Mouse (Mus musculus) B cell, adult 67 days (primary cell): ENCODE results near the gene Slc25a41. TPM values are rescaled to one million over a fixed set of nuclear protein-coding genes. Genes with fewer than 3 reads are reported as not detected.

Source experiments
- total RNA-seq, 2 experiments: library from RNA; stranded (reverse); gene quantifications; 4 replicates each; pipeline ENCODE4 v1.2.4; 2023

The Slc25a41 gene
- total RNA-seq = not detected

DNA sequence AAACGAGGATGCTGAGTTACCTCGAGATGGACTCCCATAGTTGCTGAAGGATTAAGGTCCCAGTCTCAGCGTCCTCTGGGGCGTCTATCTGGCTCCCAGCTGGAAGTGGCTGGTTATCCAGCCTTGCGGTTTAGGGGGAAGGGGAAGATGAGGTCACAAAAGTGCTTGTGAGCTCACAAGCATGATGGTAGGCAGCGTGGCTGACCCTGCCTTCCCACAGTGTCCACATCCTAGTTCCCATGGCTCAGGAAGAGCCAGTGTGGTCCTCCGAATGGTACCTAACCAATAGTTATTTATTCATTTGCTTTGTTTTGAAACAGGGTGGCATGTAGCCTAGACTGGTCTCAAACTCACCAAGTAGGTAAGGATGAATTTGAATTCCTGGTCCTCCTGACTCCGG is at the start of gene Slc25a41:
TSS of gene Slc25a41 (minus strand) at position 101 of the 400 bp plus-strand sequence.

DNA sequence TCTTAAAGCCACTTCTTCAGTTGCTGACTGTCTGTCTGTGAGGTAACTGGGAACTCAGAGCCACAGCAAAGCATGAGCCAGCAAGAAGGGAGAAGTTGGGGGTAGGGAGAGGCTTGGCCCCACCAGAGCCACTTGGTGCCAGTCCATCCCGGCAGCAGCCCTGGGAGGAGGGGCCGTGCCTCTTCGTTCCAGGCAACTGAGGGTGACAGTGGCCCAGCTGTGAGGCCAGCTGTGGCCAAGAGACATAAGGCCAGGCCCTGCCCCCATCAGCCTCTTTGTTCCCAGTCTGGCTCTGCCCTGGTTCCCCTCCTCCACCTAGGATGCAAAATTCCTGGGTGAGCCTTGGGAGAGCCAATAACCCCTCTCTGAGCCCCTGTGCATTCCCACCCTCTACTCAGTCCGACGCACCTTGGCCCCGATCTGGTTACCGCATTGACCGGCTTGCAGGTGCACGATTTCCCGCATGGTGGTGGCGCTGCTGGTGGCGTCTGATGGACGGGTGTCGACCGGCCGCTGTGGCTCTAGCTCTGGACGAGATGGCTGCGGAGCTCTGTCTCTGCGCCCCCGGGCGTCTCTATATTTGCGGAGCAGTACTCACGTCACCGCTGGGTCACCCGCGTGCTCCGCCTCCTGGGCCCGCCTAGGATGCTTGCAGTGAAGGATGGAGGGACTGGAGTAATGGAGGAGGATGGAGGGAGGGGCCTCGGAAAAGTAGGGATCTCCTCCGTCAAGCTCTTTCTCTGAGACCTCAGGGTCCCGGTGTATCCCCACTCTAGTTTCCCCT is 45.8 kb upstream of the Slc25a41 start, which contains the start of gene Tubb4a:
TSS of gene Tubb4a (minus strand) at position 734 of the 784 bp plus-strand sequence.

DNA sequence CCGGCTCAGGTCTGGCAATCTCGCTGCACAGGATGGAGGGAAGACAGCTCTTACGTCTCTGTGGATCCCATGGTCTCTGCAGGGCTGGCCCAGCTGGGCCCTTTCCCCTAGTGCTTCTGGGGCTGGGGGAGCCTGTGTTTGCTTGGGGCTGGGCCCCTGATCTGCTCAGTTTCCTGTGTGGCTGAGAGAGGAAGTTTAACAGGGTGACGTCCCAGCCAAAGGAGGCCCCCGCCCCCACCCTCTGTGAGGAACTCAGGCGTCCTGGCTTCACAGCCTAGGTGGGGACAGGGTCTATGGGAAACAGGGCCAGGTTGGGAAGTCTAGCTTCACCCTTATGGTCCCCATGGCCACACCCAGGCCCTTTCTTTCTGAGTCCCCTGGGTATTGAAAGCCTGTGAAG is 36.9 kb upstream of the Slc25a41 start, which contains the start of gene Dennd1c:
TSS of gene Dennd1c (minus strand) at position 179 of the 400 bp plus-strand sequence.

DNA sequence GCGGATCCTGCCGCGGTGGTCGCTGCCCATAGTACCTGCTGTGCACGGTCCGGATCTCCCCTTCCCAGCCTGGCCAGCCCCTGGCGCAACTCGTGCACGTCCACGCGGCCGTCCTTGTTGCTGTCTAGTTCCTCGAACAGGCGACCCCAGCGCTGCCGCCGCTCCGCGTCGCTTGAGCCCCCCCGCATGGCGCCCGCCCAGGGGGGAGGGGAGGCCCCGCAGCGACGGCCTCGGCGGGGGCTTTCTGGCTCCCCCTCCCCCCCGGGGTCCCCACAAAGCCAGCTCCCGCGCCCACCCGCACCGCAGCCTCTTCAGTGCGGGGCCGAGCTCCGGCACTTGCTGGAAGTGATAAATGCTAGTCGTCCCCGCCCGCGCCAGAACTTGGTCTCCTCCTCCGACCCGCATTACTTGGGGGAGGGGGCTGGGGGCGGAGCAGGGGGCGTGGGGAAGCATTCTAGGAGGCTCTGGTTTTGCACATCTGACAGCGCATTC is 18.1 kb upstream of the Slc25a41 start, which contains the start of gene Slc25a23:
TSS of gene Slc25a23 (minus strand) at position 378 of the 492 bp plus-strand sequence.

DNA sequence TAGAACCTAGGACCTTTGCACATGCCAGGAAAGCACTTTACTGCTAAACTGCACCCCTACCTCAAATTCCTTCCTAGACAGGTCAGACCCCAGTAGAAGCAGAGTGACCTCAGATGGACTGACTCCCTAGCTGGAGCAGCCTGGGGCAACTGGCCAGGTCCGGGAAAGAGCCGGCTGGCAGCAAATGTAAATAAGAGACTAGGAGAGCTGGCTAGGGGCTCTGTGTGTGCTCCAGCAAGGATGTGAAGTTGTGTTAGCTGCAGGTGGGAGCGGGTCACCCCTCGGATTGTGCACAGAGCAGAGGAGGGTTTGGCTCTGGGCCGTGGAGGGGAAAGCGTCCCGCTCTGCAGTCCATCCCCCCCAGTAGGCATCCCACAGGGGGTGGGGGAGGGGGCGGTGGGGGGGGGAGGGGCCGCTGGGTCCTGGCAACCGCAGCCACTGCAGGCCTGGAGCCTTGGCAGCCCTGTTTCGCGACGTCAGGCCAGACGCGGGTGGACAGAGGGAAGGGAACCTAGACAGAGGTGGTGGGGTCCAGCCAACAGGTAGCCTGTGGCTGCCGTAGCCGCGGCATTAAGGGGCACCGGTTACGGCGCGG is 17.5 kb upstream of the Slc25a41 start, which contains the start of gene Crb3:
TSS of gene Crb3 (plus strand) at position 215 of the 595 bp plus-strand sequence.

DNA sequence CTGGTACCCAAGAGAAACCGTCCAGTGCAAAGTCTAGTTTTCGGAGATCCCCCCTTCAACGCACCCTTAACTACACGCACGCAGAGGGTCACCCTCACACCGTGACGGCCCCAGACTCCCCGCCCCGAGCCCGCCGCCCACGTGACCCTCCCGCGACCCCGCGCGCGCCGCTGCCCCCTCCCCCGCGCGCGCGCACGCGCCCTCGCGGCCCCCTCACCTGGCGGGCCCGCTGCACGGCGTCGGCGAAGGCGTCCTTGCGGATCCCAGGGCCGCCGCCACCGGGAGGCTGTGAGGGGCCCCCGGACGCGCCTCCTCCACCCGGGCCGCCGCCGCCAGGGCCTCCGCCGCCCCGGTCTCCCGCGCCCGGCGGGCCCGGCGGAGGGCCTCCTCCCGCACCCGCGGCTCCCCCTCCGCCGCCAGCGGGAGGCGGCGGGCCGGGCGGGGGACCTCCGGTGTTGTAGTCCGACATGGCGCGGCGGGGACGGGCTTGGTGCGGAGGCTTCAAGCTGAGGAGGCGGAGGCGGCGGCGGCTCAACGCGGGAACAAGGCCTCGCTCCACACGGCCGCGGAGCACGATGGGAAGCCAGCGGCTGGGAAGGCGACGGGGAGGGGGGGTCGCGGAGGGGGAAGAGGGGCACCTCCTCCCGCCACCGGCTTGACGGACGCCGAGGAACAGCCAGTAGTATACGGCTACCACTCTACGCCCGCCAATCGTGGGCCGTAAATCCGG is 10.4 kb downstream of the Slc25a41 start, which contains the start of gene Khsrp:
TSS of gene Khsrp (minus strand) at position 592 of the 730 bp plus-strand sequence.

DNA sequence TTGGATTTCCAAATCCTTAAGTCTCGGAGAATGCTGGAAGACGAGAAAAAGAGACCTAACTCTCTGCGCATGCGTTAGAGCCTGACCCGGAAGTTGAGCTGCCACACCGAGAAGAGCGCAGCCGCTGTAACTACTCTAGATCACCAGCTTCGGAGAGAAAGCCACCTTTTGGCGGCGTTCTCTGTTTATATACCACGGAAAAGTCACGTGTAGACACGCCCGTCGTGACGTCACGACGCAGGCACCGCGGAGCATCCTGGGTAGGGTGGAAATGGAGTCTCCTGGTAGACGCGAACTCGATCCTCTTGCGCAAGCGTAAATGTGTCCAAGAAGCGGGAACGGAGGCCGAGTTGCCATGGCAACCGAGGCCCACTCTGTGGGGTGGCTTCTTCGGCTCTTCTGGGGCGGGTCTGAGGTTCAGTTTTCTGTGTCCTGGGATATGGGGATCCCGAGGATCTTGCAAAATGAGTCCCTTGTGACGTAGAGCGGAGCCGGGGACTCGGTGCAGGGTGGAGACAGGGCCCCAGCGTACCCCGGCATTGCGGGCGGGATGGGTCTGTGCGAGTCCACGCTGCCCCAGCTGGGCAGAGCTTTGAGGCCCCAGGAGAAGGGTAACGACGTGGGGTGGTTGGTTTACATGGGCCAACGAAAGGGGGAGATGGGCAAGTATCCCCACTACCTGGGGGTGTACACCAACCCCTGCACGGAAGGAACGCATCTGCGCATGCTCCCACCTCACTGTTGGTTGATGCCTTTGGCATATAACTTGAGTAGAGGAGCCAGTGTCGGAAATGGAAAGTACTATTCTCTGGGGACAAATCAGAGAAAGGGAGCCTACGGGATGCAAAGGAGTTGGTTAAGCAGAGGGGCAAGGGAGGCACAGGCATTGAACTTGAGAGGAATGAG is 30.0 kb downstream of the Slc25a41 start, which contains the start of the genes Gtf2f1 and Gm17949:
TSS of gene Gtf2f1 (minus strand) at position 53 of the 906 bp plus-strand sequence.
TSS of gene Gm17949 (plus strand) at position 234 of the 906 bp plus-strand sequence.

DNA sequence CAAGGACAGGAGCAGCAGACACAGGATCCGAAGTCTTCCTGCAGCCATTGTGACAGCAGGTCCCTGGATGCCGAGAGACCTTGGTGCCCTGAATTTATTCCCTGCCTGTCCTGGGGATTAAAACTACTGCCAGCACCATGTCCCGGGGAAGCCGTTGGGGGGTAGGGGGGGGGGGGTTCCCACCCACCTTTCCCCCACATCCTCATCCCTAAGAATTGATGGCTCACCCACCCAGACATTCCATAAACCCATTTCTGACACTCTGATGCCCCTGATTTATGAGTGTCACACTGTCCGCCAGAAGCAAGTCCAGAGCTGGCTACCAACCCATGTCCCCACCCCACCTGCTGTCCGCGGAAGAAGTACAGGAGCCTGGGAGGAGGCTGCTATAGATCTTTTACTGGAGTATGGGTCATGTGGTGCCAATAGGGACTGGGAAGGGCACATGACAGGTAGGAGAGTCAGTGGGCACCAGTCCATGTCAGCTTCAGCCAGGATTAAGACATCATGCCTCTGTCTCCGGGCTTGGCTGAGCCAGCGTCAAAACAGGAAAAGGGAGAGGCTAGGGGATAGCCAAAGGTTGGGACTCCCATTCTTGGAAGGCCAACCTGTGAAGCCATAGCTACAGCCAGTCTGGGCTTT is 41.4 kb downstream of the Slc25a41 start, which contains the start of gene Pspn:
TSS of gene Pspn (minus strand) at position 51 of the 642 bp plus-strand sequence.

DNA sequence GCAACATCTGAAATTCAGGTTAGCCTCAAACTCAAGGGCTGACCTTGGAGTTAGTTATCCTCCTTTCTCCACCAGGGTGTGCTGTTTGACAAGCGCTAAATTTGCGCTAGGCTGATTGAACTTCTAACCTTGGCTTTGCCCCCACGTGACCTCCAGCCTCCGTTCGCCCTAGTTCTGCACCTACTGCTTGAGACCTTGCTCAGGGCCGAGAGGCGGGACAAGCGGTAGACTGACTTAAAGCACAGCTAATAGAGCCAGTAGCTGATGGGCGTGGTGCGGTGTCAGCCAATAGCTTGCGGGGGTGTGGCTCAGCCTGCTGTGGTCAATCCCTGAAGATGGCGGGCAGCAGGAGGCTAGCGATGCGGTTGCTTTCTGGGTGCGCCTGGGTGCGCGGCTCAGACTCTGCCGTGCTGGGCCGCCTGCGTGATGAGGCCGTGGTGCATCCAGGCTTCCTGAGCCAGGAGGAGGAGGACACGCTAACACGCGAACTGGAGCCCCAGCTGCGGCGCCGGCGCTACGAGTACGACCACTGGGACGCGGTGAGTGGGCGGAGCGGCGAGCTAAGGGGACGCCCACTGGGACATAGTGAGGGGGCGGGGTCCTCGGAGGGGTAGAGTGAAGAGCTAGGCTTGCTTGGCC is 44.3 kb downstream of the Slc25a41 start, which contains the start of gene Alkbh7:
TSS of gene Alkbh7 (plus strand) at position 311 of the 639 bp plus-strand sequence.

DNA sequence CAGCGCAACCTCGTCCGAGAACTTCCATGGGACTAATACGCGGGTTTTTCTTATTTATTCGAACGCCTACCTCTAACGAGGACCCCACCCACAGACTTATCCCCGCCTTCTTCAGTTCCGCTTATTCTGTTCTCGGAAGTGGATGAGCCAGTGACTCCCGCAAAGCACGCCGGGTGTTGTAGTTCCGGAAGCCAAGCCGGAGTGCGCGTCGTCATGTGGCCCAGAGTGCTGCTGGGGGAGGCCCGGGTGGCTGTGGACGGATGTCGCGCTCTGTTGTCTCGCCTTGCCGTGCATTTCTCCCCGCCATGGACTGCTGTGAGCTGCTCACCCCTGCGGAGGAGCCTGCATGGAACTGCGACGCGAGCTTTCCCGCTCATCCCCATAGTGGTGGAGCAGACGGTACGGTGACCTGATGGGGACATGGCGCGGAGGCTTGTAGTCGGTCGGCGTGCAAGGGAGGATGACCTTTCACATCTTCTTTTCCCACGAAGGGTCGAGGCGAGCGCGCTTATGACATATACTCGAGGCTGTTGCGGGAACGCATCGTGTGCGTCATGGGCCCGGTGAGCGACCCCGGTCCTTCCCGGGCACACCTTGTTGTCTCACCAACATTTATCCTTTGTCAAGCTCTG is 51.2 kb downstream of the Slc25a41 start, which contains the start of gene Clpp:
TSS of gene Clpp (plus strand) at position 191 of the 632 bp plus-strand sequence.

Other genes starting within 250 kb of the Slc25a41 start
- gene Rfx2, start 210.6 kb downstream of the Slc25a41 start, total RNA-seq = 10 to 100 TPM in 1 of 2 experiments, 1 to 10 TPM in 1; 7.3 to 12.0 TPM
- gene Acsbg2, start 167.2 kb downstream of the Slc25a41 start, total RNA-seq = not detected
- gene 1700061G19Rik, start 166.2 kb downstream of the Slc25a41 start, total RNA-seq = not detected
- 10 to 100 TPM; 37.1 to 41.8 TPM for gene Mllt1, start 106.2 kb downstream of the Slc25a41 start, total RNA-seq
- gene Acer1, start 59.5 kb downstream of the Slc25a41 start, total RNA-seq = not detected
- gene Clpp, start 51.3 kb downstream of the Slc25a41 start, total RNA-seq = 10 to 100 TPM; 34.6 to 38.3 TPM
- 10 to 100 TPM; 15.6 to 22.2 TPM for gene Alkbh7, start 44.3 kb downstream of the Slc25a41 start, total RNA-seq
- gene Pspn, start 41.6 kb downstream of the Slc25a41 start, total RNA-seq = not detected
- 10 to 100 TPM; 45.6 to 53.8 TPM for gene Gtf2f1, start 30.4 kb downstream of the Slc25a41 start, total RNA-seq
- gene Gm17949, start 30.2 kb downstream of the Slc25a41 start, total RNA-seq = not detected
- gene Khsrp, start 10.1 kb downstream of the Slc25a41 start, total RNA-seq = 100 to 1,000 TPM; 141 to 144 TPM
- 10 to 100 TPM; 13.3 to 14.6 TPM for gene Crb3, start 17.5 kb upstream of the Slc25a41 start, total RNA-seq
- gene Slc25a23, start 18.2 kb upstream of the Slc25a41 start, total RNA-seq = 10 to 100 TPM; 20.6 to 25.6 TPM
- gene Dennd1c, start 36.9 kb upstream of the Slc25a41 start, total RNA-seq = 100 to 1,000 TPM; 181 to 207 TPM
- under 1 TPM; 0.46 to 0.50 TPM for gene Tubb4a, start 46.1 kb upstream of the Slc25a41 start, total RNA-seq
- gene Tnfsf9, start 63.7 kb upstream of the Slc25a41 start, total RNA-seq = under 1 TPM; 0.55 to 0.89 TPM
- gene Cd70, start 108.1 kb upstream of the Slc25a41 start, total RNA-seq = not detected
- under 1 TPM in 1 of 2 experiments, not detected in 1; 0.39 TPM for gene Tnfsf14, start 152.5 kb upstream of the Slc25a41 start, total RNA-seq
- gene C3, start 186.5 kb upstream of the Slc25a41 start, total RNA-seq = 1 to 10 TPM in 1 of 2 experiments, under 1 TPM in 1; 0.59 to 1.2 TPM
- gene Gpr108, start 206.8 kb upstream of the Slc25a41 start, total RNA-seq = 10 to 100 TPM; 56.4 to 61.4 TPM
- 10 to 100 TPM; 10.8 to 14.3 TPM for gene Trip10, start 207.8 kb upstream of the Slc25a41 start, total RNA-seq
- gene Vav1, start 237.4 kb upstream of the Slc25a41 start, total RNA-seq = 100 to 1,000 TPM; 211 to 214 TPM